Mouse (Mus musculus): ENCODE results near the gene Ptchd4.

The Ptchd4 gene

GRCm38 (mm10) chr17:42427961-42428360 is 112.2 kb downstream of the Ptchd4 start:
- DNase-seq (ENCODE audit: low read depth, low spot score) = no peak

- no peak for DNase-seq (ENCODE audit: low read depth, low spot score)
Measured at GRCm38 (mm10) chr17:42430380-42430779, 114.6 kb downstream of the Ptchd4 start.

GRCm38 (mm10) chr17:42452235-42452634 is 136.5 kb downstream of the Ptchd4 start:
- DNase-seq (ENCODE audit: low read depth, low spot score) = no peak

GRCm38 (mm10) chr17:42456441-42456840 is 140.7 kb downstream of the Ptchd4 start:
- DNase-seq (ENCODE audit: low read depth, low spot score) = no peak

GRCm38 (mm10) chr17:42462726-42463125 is 147.0 kb downstream of the Ptchd4 start:
- DNase-seq (ENCODE audit: low read depth, low spot score) = no peak

GRCm38 (mm10) chr17:42480173-42480991 is 164.6 kb downstream of the Ptchd4 start:
- no peak for DNase-seq (ENCODE audit: low read depth, low spot score)

- no peak for DNase-seq (ENCODE audit: low read depth, low spot score)
Measured at GRCm38 (mm10) chr17:42509356-42510262, 193.9 kb downstream of the Ptchd4 start.

GRCm38 (mm10) chr17:42530147-42530546 is 214.4 kb downstream of the Ptchd4 start:
- no peak for DNase-seq (ENCODE audit: low read depth, low spot score)

GRCm38 (mm10) chr17:42549578-42549977 is 233.8 kb downstream of the Ptchd4 start:
- no peak for DNase-seq (ENCODE audit: low read depth, low spot score)

All from WW6 (cell line).